Comparison of ENCODE assay signal across 15 mouse cellular contexts in the genomic region with DNA sequence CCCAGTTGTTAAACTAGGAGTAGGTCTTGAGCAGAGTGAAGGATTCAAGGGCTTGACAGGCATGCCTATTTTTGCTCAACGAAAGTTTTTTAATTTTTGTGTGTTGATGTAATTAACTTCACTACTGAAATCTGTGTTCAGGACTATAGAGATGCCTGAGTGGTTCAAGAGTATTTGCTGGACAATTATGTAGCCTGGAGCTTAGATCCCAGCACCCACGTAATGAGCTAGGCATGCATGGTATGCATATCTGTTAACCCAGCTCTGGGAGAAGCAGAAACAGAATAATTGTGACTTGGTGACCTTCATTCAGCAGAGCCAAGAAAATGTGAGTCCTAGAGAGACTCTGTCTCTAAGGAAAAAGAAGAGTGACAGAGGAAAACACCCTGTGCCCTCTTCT. TPM values are rescaled to one million over a fixed set of nuclear protein-coding genes. Genes with fewer than 3 reads are reported as not detected.
DNase-seq lines count a peak whose midpoint lies in the region; ATAC-seq and TF ChIP-seq lines count a peak whose summit lies in the region.
"Had no signal": no experiment of that assay in that cellular context is flagged by ENCODE, and none has a peak within 500 bp of the region (broad histone marks: within the 10 kb centered on the region; RNA-seq: fewer than 3 reads in every experiment).

No protein-coding gene starts in this region.

- no peak overlapping the region for H3K4me3 ChIP-seq in heart, postnatal 0 days (ENCODE audit: low read depth, low read length)
- H3K4me3 ChIP-seq in gastrocnemius, adult 2 months, result no peak overlapping the region
- no peak overlapping the region for H3K4me3 ChIP-seq in midbrain, postnatal 0 days (ENCODE audit: low read depth, low read length)
- no peak overlapping the region for H3K4me3 ChIP-seq in intestine, embryonic 15.5 days (replicated peaks)
- H3K4me3 ChIP-seq: liver, embryonic 13.5 days; neural tube, embryonic 12.5 days had no signal

- no peaks in the 10 kb centered on the region for H3K9me3 ChIP-seq in heart, postnatal 0 days (replicated peaks; ENCODE audit: control insufficient read depth, low read length)
- no peaks in the 10 kb centered on the region for H3K9me3 ChIP-seq in midbrain, postnatal 0 days (ENCODE audit: low read length)
- H3K9me3 ChIP-seq in intestine, embryonic 15.5 days, result no peaks in the 10 kb centered on the region
- H3K9me3 ChIP-seq: liver, embryonic 13.5 days; neural tube, embryonic 12.5 days had no signal

- 0 out of 2 replicates have a peak, but pooled peaks cover 7% of the 10 kb centered on the region for H3K4me1 ChIP-seq in heart, postnatal 0 days (ENCODE audit: control insufficient read depth, insufficient read depth)
- H3K4me1 ChIP-seq in midbrain, postnatal 0 days (ENCODE audit: insufficient read depth, low read length), result no peaks in the 10 kb centered on the region
- H3K4me1 ChIP-seq in intestine, embryonic 15.5 days (replicated peaks), result no peaks in the 10 kb centered on the region
- H3K4me1 ChIP-seq: liver, embryonic 13.5 days; neural tube, embryonic 12.5 days had no signal

- H3K27ac ChIP-seq in heart, postnatal 0 days (ENCODE audit: low read depth), result peak overlapping the region; percentile 48; the same call in 1 of the 2 replicates
- H3K27ac ChIP-seq in gastrocnemius, adult 2 months, result no peak overlapping the region
- no peak overlapping the region for H3K27ac ChIP-seq in midbrain, postnatal 0 days (ENCODE audit: low read depth, low read length)
- no peak overlapping the region for H3K27ac ChIP-seq in intestine, embryonic 15.5 days
- H3K27ac ChIP-seq: liver, embryonic 13.5 days; neural tube, embryonic 12.5 days had no signal

- TF ChIP-seq EP300 in heart, postnatal 0 days (IDR thresholded peaks at IDR 0.05; ENCODE audit: low read depth), result no peak

- peak; percentile 89 for ATAC-seq in heart, postnatal 0 days (ENCODE audit: insufficient read depth, low read depth)
- no peak for ATAC-seq in midbrain, postnatal 0 days (ENCODE audit: low FRiP score)
- no peak for ATAC-seq in intestine, embryonic 15.5 days
- ATAC-seq: forebrain, embryonic 14.5 days; intestine, postnatal 0 days had no signal

- H3K4me2 ChIP-seq in heart, postnatal 0 days (ENCODE audit: low read depth, low read length), result no peak overlapping the region
- H3K4me2 ChIP-seq in midbrain, postnatal 0 days (ENCODE audit: low read depth, low read length, poor library complexity, severe bottlenecking), result no peak overlapping the region
- no peak overlapping the region for H3K4me2 ChIP-seq in intestine, embryonic 15.5 days (replicated peaks)
- H3K4me2 ChIP-seq: liver, embryonic 13.5 days; midbrain, embryonic 11.5 days; neural tube, embryonic 12.5 days had no signal

- intact Hi-C loops in heart, postnatal 10 days (cut with DNase I), result no loop called here
- intact Hi-C loops in gastrocnemius, adult 2 months (cut with DNase I), result no loop called here

- H3K27me3 ChIP-seq in heart, postnatal 0 days (ENCODE audit: control insufficient read depth, insufficient read depth, low read length), result no peaks in the 10 kb centered on the region
- no peaks in the 10 kb centered on the region for H3K27me3 ChIP-seq in midbrain, postnatal 0 days (ENCODE audit: insufficient read depth, low read length)
- H3K27me3 ChIP-seq in intestine, embryonic 15.5 days (replicated peaks), result no peaks in the 10 kb centered on the region
- H3K27me3 ChIP-seq: liver, embryonic 13.5 days; neural tube, embryonic 12.5 days had no signal

- H3K9ac ChIP-seq in heart, postnatal 0 days (replicated peaks; ENCODE audit: low read depth, low read length), result no peak overlapping the region
- no peak overlapping the region for H3K9ac ChIP-seq in midbrain, postnatal 0 days (replicated peaks; ENCODE audit: low read length, poor library complexity, severe bottlenecking)
- no peak overlapping the region for H3K9ac ChIP-seq in intestine, embryonic 15.5 days
- H3K9ac ChIP-seq: liver, embryonic 13.5 days; neural tube, embryonic 12.5 days had no signal

- WGBS in heart, postnatal 0 days, result 21% methylated on average over 2 of the region's 2 CpGs
- 75% methylated on average over 2 of the region's 2 CpGs for WGBS in midbrain, postnatal 0 days
- 46% methylated on average over 2 of the region's 2 CpGs for WGBS in intestine, embryonic 15.5 days

- peak; percentile 36 for DNase-seq in heart, postnatal 0 days (ENCODE audit: low spot score)
- DNase-seq in heart, adult 18-20 months, result no peak
- peak; percentile 2 to 9 for DNase-seq in heart, postnatal 10 days
- peak; percentile 59 for DNase-seq in kidney, postnatal 14 days
- peak; percentile 63 for DNase-seq in lung, postnatal 36 days
- no peak for DNase-seq in gastrocnemius, adult 2 months
- DNase-seq in midbrain, postnatal 0 days (ENCODE audit: low spot score), result no peak
- DNase-seq: liver, embryonic 13.5 days; right cerebral cortex, postnatal 14 days had no signal

- H3K36me3 ChIP-seq in heart, postnatal 0 days (replicated peaks; ENCODE audit: control insufficient read depth, insufficient read depth, low read length), result no peaks in the 10 kb centered on the region
- H3K36me3 ChIP-seq in midbrain, postnatal 0 days (ENCODE audit: insufficient read depth, low read length), result no peaks in the 10 kb centered on the region
- no peaks in the 10 kb centered on the region for H3K36me3 ChIP-seq in intestine, embryonic 15.5 days
- H3K36me3 ChIP-seq: liver, embryonic 13.5 days; neural tube, embryonic 12.5 days had no signal

- TF ChIP-seq CTCF in heart, postnatal 0 days (IDR thresholded peaks at IDR 0.05; ENCODE audit: low read depth), result no peak
- TF ChIP-seq CTCF in gastrocnemius, adult 2 months (IDR thresholded peaks at IDR 0.05), result no peak
- no peak for TF ChIP-seq CTCF in midbrain, postnatal 0 days (IDR thresholded peaks at IDR 0.05)

RNA-seq across cellular contexts. Expression of a gene that starts 10.6 kb away (rescaled TPM):
- total RNA-seq in heart, postnatal 0 days (2014; rRNA removed; ENCODE audit: low replicate concordance), result not detected in 2 replicates
- polyA plus RNA-seq in heart, postnatal 0 days (2015; fragmentation: Nextera tagmentation; extraction: Ambion mirVana), result not detected in 2 replicates
- total RNA-seq in heart, adult 18-20 months (2021), result not detected
- total RNA-seq in heart, postnatal 10 days (2021), result not detected
- total RNA-seq in gastrocnemius, adult 2 months (2021), result not detected
- not detected in 2 replicates for total RNA-seq in midbrain, postnatal 0 days (2014; rRNA removed)
- 0.10 TPM in 1 of 2 replicates, not detected in the other for polyA plus RNA-seq in midbrain, postnatal 0 days (2015; fragmentation: Nextera tagmentation; extraction: Ambion mirVana)
- 0.18 TPM in 1 of 2 replicates, not detected in the other for polyA plus RNA-seq in intestine, embryonic 15.5 days (2015; fragmentation: Nextera tagmentation; extraction: Ambion mirVana)
- polyA plus RNA-seq: forebrain, embryonic 14.5 days; gonadal fat pad, adult 2 months; liver, embryonic 13.5 days; midbrain, embryonic 11.5 days; neural tube, embryonic 12.5 days had no signal

RNA-seq across cellular contexts. Expression of a gene that starts 54.6 kb away (rescaled TPM):
- 12.5 TPM in 1 of 2 replicates, not detected in the other for total RNA-seq in heart, postnatal 0 days (2014; rRNA removed; ENCODE audit: low replicate concordance)
- polyA plus RNA-seq in heart, postnatal 0 days (2015; fragmentation: Nextera tagmentation; extraction: Ambion mirVana), result 0.16 and 0.51 TPM in 2 replicates
- total RNA-seq in heart, adult 18-20 months (2021), result under 1 TPM in 1 of 2 experiments, not detected in 1; 0.39 TPM
- not detected for total RNA-seq in heart, postnatal 10 days (2021)
- not detected for total RNA-seq in gastrocnemius, adult 2 months (2021)
- total RNA-seq in midbrain, postnatal 0 days (2014; rRNA removed), result 3.6 and 6.8 TPM in 2 replicates
- 3.3 and 3.4 TPM in 2 replicates for polyA plus RNA-seq in midbrain, postnatal 0 days (2015; fragmentation: Nextera tagmentation; extraction: Ambion mirVana)
- 5.9 and 8.2 TPM in 2 replicates for polyA plus RNA-seq in intestine, embryonic 15.5 days (2015; fragmentation: Nextera tagmentation; extraction: Ambion mirVana)

Comparison
In these comparisons a context has a peak if more than half of its experiments do, and no peak if none do; other contexts are left out.
1. DNase-seq: peak in heart, postnatal 0 days (single experiment), heart, postnatal 10 days (2 of 2), kidney, postnatal 14 days (single experiment) and lung, postnatal 36 days (single experiment); none in heart, adult 18-20 months (0 of 2), gastrocnemius, adult 2 months (single experiment) and midbrain, postnatal 0 days (single experiment).